Mouse (Mus musculus): ENCODE data around the gene Ip6k2. TPM values are rescaled to one million over a fixed set of nuclear protein-coding genes. Genes with fewer than 3 reads are reported as not detected.
A peak's percentile ranks its signal among the peaks of the same experiment; 100 is the strongest.

Ip6k2 gene
- polyA plus RNA-seq, 1 experiment from 2014 or later, result 72.5 TPM

DNA sequence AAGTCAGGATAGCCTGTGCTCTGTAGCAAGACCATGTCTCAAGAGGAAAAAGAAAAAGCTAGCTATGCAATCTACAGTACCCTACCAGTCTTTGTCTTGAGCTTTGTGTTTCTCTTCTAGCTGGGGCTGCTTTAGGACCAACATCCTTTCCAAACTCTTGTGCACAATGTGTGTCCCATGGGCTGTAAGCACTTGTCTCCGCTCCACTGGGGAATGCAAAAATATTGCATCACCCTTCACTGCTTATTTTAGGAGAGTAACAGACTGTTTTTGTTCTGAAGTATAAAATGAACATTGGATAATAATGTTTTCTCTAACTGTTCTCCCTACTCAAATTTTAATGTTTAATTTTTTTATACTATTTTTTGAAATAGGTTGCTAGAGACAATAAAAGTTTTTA lies 2.9 kb downstream of the Ip6k2 start:
- peaks cover 65% of the 10 kb centered on the region for H3K4me1 ChIP-seq
- no peaks in the 10 kb centered on the region; the same call in 1 of the 2 replicates for H3K36me3 ChIP-seq
- WGBS, result 61% methylated on average over 1 of the region's 1 CpGs
- H3K4me2 ChIP-seq, result peak overlapping the region; percentile 59; the same call in 1 of the 2 replicates
- ATAC-seq (ENCODE audit: borderline replicate concordance, extremely low read depth, low FRiP score, low TSS enrichment), result no peak
- H3K4me3 ChIP-seq, result no peak overlapping the region
- H3K9me3 ChIP-seq, result no peaks in the 10 kb centered on the region
- no peaks in the 10 kb centered on the region for H3K27me3 ChIP-seq
- H3K9ac ChIP-seq, result no peak overlapping the region
- H3K27ac ChIP-seq, result no peak overlapping the region

DNA sequence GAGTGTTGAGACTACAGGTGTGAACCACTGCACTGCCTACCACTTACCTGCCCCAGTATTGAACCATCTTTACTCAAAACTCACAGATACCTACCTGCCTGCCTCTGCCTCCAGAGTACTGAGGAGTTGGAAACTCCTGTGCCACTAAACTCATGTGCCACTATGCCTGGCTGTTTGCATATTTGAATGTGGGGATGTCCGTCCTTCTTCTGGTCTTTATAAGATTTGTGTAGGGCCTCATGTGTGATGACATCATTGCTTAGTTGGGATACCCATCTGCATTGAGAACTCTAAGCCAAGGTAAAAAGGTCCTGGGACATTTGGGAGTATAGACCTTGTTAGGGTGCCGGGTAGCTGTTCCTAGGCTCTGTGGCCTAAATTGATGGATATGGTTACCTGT lies 3.5 kb downstream of the Ip6k2 start:
- Histone ChIP-seq H3K27ac (no peak overlapping the region), H3K9me3 (no peaks in the 10 kb centered on the region), H3K27me3 (no peaks in the 10 kb centered on the region), H3K4me1 (peaks cover 61% of the 10 kb centered on the region), H3K4me2 (no peak overlapping the region; the same call in 1 of the 2 replicates), H3K9ac (no peak overlapping the region), H3K4me3 (no peak overlapping the region), H3K36me3 (no peaks in the 10 kb centered on the region; the same call in 1 of the 2 replicates)
- no peak for ATAC-seq (ENCODE audit: borderline replicate concordance, extremely low read depth, low FRiP score, low TSS enrichment)
- WGBS, result 79% methylated on average over 2 of the region's 2 CpGs

DNA sequence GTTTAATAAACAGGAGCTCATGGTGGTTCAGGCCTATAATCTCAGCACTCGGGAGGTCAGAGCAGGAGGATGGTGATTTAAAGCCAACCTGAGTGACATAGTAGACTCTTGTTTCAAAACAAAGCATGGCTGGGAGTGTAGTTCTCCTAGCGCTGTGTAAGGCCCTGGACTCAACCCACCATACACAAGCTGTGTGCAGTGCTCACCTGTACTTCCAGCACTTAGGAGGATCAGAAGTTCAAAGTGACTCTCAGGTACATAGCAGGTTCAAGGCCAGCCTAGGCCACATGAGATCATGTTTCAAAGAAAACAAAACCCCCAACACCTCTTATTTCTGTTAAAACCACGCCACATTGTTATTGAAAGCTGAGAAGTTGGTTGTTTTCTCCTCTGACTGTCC lies 5.1 kb downstream of the Ip6k2 start:
- Histone ChIP-seq H3K36me3 (no peaks in the 10 kb centered on the region; the same call in 1 of the 2 replicates), H3K4me1 (peaks cover 57% of the 10 kb centered on the region), H3K9me3 (no peaks in the 10 kb centered on the region), H3K27me3 (no peaks in the 10 kb centered on the region), H3K27ac (no peak overlapping the region), H3K4me3 (no peak overlapping the region), H3K9ac (no peak overlapping the region), H3K4me2 (no peak overlapping the region)
- WGBS, result 58% methylated on average over 3 of the region's 3 CpGs
- ATAC-seq (ENCODE audit: borderline replicate concordance, extremely low read depth, low FRiP score, low TSS enrichment), result no peak

DNA sequence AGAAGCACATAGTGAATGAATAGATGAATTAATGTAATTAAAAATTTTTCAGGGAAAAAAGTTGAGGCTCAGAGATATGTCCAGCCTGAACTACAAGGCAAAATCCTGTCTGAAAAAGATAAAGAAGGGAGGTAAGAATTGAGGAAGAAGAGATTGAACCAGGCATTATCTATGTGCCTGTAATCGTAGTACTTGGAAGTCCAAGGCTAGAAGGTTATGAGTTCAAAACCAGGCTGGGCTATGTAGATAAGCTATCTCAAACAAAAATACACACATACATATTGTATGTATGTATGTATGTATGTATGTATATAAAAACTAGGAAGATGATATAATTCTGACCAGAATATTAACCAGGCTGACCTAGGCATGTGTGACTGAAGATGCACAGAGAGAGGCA lies 8.7 kb downstream of the Ip6k2 start:
- Histone ChIP-seq H3K9ac (no peak overlapping the region), H3K27me3 (no peaks in the 10 kb centered on the region), H3K9me3 (no peaks in the 10 kb centered on the region), H3K36me3 (peaks cover 15% of the 10 kb centered on the region), H3K4me1 (peaks cover 57% of the 10 kb centered on the region), H3K27ac (no peak overlapping the region), H3K4me3 (no peak overlapping the region), H3K4me2 (no peak overlapping the region)
- 68% methylated on average over 1 of the region's 1 CpGs for WGBS
- ATAC-seq (ENCODE audit: borderline replicate concordance, extremely low read depth, low FRiP score, low TSS enrichment), result no peak

DNA sequence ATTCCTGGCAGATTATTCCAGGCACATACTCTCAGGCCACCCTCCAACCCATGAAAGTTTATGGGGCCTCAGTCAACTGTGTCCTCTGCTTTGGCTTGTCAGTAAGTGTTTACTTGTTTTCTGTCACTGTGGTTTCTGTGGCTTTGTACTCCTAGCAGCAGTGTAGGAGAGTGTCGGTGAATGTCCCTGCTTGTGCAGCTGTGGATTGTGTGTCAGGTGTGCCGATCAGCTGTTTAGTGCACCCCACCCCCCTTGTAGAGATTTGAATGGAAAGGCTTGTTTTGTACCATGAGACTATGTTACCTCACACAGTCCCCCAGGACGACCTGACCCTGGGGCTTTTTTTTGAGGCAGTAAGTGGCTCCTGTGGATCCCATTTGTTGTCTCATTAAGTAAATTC lies 9.1 kb downstream of the Ip6k2 start:
- H3K4me2 ChIP-seq, result no peak overlapping the region
- no peak overlapping the region for H3K27ac ChIP-seq
- no peak overlapping the region for H3K9ac ChIP-seq
- peaks cover 53% of the 10 kb centered on the region for H3K4me1 ChIP-seq
- WGBS, result 47% methylated on average over 3 of the region's 3 CpGs
- ATAC-seq (ENCODE audit: borderline replicate concordance, extremely low read depth, low FRiP score, low TSS enrichment), result no peak
- H3K36me3 ChIP-seq, result peaks cover 19% of the 10 kb centered on the region
- H3K27me3 ChIP-seq, result no peaks in the 10 kb centered on the region
- H3K9me3 ChIP-seq, result no peaks in the 10 kb centered on the region
- no peak overlapping the region for H3K4me3 ChIP-seq

DNA sequence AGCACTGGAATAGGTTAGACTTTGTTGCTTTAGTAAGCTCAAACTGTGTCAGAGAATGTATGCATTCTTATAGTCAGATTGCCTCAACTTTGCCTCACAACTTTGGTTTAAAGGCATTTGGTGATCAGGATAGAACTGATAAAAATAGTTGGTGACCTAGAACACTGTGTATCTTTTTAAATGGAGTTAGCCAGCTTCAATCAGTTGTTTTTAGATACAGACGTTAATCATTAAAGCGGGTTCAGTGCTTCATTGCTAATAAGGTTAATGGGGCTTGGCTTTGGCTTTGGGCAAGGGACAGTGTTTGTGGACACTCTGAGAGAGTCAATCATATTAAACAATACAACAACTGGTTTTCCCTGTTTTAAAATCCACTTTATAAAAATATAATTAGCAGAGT lies 11.7 kb downstream of the Ip6k2 start:
- H3K27me3 ChIP-seq, result no peaks in the 10 kb centered on the region
- no peak for ATAC-seq (ENCODE audit: borderline replicate concordance, extremely low read depth, low FRiP score, low TSS enrichment)
- peaks cover 42% of the 10 kb centered on the region for H3K36me3 ChIP-seq
- H3K4me1 ChIP-seq, result peaks cover 34% of the 10 kb centered on the region
- H3K4me3 ChIP-seq, result no peak overlapping the region
- H3K27ac ChIP-seq, result no peak overlapping the region
- H3K4me2 ChIP-seq, result no peak overlapping the region
- no peak overlapping the region for H3K9ac ChIP-seq
- WGBS, result 73% methylated on average over 2 of the region's 2 CpGs
- H3K9me3 ChIP-seq, result no peaks in the 10 kb centered on the region

DNA sequence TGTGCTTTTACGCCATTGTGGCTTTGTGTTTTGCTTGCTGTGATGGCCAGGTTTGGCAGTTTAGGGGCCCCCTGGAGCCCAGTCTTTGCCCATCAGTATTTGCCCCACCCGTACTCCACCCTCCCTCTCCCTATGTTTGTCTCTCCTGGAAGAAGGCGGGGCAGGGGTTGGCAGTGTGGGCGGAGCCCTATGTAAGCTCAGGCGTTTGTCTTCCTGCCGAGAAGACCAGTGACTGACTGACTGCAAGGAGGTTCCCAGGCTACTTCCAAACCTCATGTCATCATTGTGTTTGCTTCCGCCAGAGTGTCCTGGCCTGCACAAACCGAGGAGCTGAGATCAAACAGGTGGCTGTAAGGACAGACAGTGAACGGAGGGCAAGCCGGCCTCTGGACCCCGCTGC lies 12.2 kb downstream of the Ip6k2 start:
- H3K27ac ChIP-seq, result no peak overlapping the region
- H3K36me3 ChIP-seq, result peaks cover 45% of the 10 kb centered on the region
- peaks cover 30% of the 10 kb centered on the region for H3K4me1 ChIP-seq
- WGBS, result 30% methylated on average over 11 of the region's 11 CpGs
- H3K4me3 ChIP-seq, result no peak overlapping the region
- peak; percentile 80; the same call in 1 of the 2 replicates for ATAC-seq (ENCODE audit: borderline replicate concordance, extremely low read depth, low FRiP score, low TSS enrichment)
- peak overlapping the region; percentile 12; the same call in 1 of the 2 replicates for H3K4me2 ChIP-seq
- H3K9ac ChIP-seq, result no peak overlapping the region
- no peaks in the 10 kb centered on the region for H3K9me3 ChIP-seq
- no peaks in the 10 kb centered on the region for H3K27me3 ChIP-seq

DNA sequence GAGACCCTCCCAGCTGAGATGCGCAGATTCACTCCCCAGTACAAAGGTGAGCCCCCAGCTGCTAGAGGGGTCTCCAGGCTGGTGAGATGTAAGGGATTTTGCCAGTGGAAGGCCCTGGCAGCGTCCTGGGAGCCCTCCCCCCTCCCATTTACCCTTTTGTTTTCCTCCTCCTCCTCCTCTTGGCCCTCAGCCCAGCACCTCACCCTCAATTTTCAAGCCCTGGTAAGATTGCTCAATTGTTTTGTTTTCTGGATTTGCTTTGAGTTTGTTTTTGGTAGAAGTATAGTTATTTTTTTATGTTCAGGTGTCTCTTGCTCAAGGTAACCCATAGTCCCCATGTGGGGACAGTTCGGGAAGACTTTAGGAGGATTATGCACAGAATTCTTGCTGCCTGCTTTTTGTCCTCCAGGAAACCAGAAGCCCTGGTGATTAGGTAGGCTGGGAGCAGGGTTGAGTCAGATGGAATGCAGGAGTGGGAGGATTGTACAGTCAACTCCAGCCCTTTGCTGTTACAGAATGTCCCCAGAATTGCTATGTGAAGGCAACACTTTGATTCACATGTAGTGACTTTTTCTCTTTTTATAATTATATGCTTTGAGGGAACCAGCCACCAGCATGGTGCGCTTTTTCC lies 12.9 kb downstream of the Ip6k2 start:
- Histone ChIP-seq H3K27ac (no peak overlapping the region), H3K4me2 (no peak overlapping the region), H3K27me3 (no peaks in the 10 kb centered on the region), H3K4me1 (peaks cover 27% of the 10 kb centered on the region), H3K9ac (no peak overlapping the region), H3K9me3 (no peaks in the 10 kb centered on the region), H3K36me3 (peaks cover 52% of the 10 kb centered on the region), H3K4me3 (no peak overlapping the region)
- peak; percentile 20; the same call in 1 of the 2 replicates for ATAC-seq (ENCODE audit: borderline replicate concordance, extremely low read depth, low FRiP score, low TSS enrichment)
- 75% methylated on average over 4 of the region's 4 CpGs for whole genome bisulfite sequencing

DNA sequence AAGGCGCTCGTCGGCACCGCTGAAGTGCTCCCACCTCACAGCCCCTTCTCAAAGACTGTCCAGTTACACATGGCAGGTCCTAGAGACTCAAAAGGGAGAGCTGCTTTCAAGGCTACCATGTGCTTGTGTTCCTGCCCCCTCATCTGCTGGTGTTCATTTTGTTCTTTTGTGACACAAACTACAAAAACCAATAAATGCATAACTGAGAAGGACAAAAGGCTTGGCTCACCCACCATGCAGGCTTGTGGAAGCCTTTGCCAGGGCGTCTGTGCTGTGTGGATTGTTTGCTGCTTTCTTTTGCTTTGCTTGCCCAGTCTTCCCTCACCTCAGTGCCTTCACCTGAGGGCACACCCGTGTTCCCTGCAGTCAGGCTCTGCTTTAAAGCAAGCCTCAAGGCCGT lies 13.9 kb downstream of the Ip6k2 start:
- WGBS, result 84% methylated on average over 7 of the region's 7 CpGs
- H3K4me3 ChIP-seq, result no peak overlapping the region
- no peaks in the 10 kb centered on the region for H3K9me3 ChIP-seq
- H3K4me2 ChIP-seq, result no peak overlapping the region
- H3K27ac ChIP-seq, result no peak overlapping the region
- no peak overlapping the region for H3K9ac ChIP-seq
- peaks cover 25% of the 10 kb centered on the region for H3K4me1 ChIP-seq
- H3K27me3 ChIP-seq, result no peaks in the 10 kb centered on the region
- no peak for ATAC-seq (ENCODE audit: borderline replicate concordance, extremely low read depth, low FRiP score, low TSS enrichment)
- H3K36me3 ChIP-seq, result peaks cover 62% of the 10 kb centered on the region

DNA sequence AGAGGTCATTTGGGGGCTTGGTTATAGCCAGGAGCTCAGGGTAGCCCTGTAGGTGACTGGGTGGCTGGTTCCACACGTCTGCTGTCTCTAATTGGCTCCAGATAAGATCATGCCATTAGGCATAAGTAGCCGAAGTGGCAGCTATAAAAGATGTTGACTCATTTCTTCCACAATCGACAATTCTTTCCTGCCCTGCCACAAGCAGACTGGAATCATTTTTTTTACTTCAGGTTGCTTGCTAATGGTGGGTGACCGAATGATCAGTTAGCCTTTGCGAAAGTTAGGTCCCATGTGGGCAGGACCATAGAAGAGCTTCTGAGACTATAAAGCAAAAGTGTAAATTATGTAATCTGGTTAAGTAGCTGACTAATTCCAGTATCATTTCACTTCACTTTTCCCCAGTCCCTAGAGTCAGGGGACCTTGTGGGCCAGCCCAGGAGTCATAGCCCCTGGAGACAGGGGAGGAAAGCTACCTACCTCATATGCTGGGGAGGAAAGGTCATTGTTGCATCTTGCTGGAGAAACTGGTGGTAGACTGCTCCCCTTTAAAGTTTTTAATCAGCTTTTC lies 15.0 kb downstream of the Ip6k2 start:
- 87% methylated on average over 5 of the region's 5 CpGs for WGBS
- Histone ChIP-seq H3K4me2 (no peak overlapping the region), H3K9me3 (no peaks in the 10 kb centered on the region), H3K4me1 (peaks cover 20% of the 10 kb centered on the region), H3K36me3 (peaks cover 69% of the 10 kb centered on the region), H3K27ac (no peak overlapping the region), H3K27me3 (no peaks in the 10 kb centered on the region), H3K4me3 (no peak overlapping the region), H3K9ac (no peak overlapping the region)
- ATAC-seq (ENCODE audit: borderline replicate concordance, extremely low read depth, low FRiP score, low TSS enrichment), result no peak

DNA sequence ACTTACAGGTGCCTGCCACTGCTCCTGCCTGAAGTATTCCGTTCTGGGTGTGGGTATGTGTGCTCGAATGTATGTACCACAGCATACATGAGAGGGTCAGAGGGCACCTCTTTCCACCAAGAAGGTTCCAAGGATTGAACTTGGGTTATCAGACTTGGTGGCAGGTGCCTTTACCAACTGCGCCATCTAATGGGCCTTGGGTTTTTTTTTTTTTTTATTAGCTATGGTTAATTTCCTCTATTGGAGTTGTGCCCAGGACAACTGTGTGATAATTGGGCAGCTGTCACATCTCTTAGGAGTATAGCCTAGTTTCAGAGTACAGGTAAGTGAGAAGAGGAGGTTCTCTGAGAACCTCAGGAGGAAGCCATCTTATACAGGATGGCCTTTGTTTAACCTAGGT lies 16.0 kb downstream of the Ip6k2 start:
- WGBS, result 68% methylated on average over 3 of the region's 3 CpGs
- no peak overlapping the region for H3K4me2 ChIP-seq
- peaks cover 79% of the 10 kb centered on the region for H3K36me3 ChIP-seq
- no peaks in the 10 kb centered on the region for H3K9me3 ChIP-seq
- peaks cover 18% of the 10 kb centered on the region for H3K4me1 ChIP-seq
- ATAC-seq (ENCODE audit: borderline replicate concordance, extremely low read depth, low FRiP score, low TSS enrichment), result 0 out of 2 replicates have a peak, but pooled peaks have one; percentile 25
- H3K4me3 ChIP-seq, result no peak overlapping the region
- no peak overlapping the region for H3K9ac ChIP-seq
- H3K27ac ChIP-seq, result no peak overlapping the region
- H3K27me3 ChIP-seq, result no peaks in the 10 kb centered on the region

DNA sequence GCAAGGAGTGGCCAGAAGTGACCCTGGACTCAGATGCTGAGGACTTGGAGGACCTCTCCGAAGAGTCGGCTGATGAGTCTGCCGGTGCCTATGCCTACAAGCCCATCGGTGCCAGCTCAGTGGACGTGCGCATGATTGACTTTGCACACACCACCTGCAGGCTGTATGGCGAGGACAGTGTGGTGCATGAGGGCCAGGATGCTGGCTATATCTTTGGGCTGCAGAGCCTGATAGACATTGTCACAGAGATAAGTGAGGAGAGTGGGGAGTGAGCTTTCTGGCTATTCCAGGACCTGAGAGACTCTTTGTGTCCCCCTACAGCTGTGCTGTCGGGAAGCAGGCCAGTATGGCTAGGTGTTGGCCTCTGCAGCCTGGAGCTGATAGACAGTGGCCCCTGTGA lies 22.2 kb downstream of the Ip6k2 start:
- no peak for ATAC-seq (ENCODE audit: borderline replicate concordance, extremely low read depth, low FRiP score, low TSS enrichment)

More for the DNA sequence above, 22.2 kb downstream of the Ip6k2 start:
- Histone ChIP-seq H3K27me3 (no peaks in the 10 kb centered on the region), H3K36me3 (peaks cover 60% of the 10 kb centered on the region), H3K4me3 (no peak overlapping the region), H3K4me2 (no peak overlapping the region), H3K9me3 (no peaks in the 10 kb centered on the region), H3K4me1 (peaks cover 20% of the 10 kb centered on the region), H3K27ac (no peak overlapping the region), H3K9ac (no peak overlapping the region)
- 77% methylated on average over 8 of the region's 8 CpGs for WGBS
